Comparison of ENCODE assay signal across 10 mouse cellular contexts in the genomic region with DNA sequence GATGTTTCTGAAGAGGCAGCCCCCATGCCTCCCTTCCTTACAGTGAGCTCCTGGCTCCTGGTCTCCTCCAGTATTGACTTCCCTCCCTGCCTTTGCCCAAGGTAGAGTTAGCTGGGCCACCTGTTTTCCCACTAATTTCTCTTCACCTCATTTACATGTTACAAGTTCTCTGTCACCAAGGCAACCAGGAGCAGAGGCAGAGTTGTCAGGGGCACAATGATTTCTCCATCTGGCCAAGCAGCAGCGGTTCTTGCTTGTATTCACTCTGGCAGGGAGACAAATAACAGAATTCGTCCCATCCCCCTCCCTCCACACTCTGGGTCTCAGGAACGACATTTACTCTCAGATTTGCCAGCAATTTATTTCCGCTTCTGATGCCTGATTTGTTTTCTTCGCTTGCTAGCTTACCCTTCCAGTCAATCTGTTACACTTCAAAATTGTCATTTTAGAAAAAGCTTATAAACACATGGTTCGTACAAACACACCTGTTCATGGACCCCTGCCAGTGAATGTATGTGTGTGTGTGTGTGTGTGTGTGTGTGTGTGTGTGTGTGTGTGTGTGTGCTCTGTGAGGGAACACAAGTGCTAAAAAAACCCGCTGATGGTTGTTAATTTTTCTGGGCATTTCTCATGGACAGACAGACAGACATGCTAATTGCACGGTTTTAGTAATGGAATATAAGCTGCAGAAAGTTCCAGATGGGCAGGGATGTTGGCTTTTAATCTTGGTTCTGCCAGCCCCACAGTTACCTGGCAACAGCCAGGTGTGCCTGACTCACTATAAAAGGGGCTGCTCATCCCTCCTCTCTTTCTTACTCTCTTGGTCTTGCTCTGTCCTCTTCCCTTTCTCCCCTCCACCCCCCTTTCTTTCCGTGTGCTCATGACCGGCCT.
A peak's percentile ranks its signal among the peaks of the same experiment; 100 is the strongest.
DNase-seq lines count a peak whose midpoint lies in the region; ATAC-seq lines count a peak whose summit lies in the region.
"Had no signal": no experiment of that assay in that cellular context is flagged by ENCODE, and none has a peak within 500 bp of the region (broad histone marks: within the 10 kb centered on the region; RNA-seq: fewer than 3 reads in every experiment).

No protein-coding gene starts in this region.

- no peaks in the 10 kb centered on the region for H3K9me3 ChIP-seq in forebrain, embryonic 14.5 days (replicated peaks; ENCODE audit: control insufficient read depth, low read length)
- no peaks in the 10 kb centered on the region for H3K9me3 ChIP-seq in neural tube, embryonic 13.5 days

- peak; percentile 55 for DNase-seq in heart, adult 11 months
- no peak for DNase-seq in heart, postnatal 10 days
- DNase-seq in forebrain, embryonic 14.5 days (ENCODE audit: low spot score) = peak; percentile 94
- DNase-seq in layer of hippocampus, adult 9-10 months (ENCODE audit: low spot score) = peak; percentile 55
- no peak for DNase-seq in gastrocnemius, postnatal 25 days
- DNase-seq in adrenal gland, postnatal 4 days (ENCODE audit: low spot score in 2 of 2) = no peak
- DNase-seq: lung, postnatal 4 days; thymus, postnatal 14 days had no signal

- peak overlapping the region; percentile 23; the same call in 1 of the 2 replicates for H3K27ac ChIP-seq in forebrain, embryonic 14.5 days (ENCODE audit: low read depth, low read length)
- no peak overlapping the region for H3K27ac ChIP-seq in neural tube, embryonic 13.5 days (replicated peaks)

- 32% methylated on average over 10 of the region's 10 CpGs for WGBS in forebrain, embryonic 14.5 days
- 35% methylated on average over 10 of the region's 10 CpGs for whole genome bisulfite sequencing in neural tube, embryonic 13.5 days

- H3K9ac ChIP-seq in forebrain, embryonic 14.5 days (ENCODE audit: low read length) = no peak overlapping the region
- H3K9ac ChIP-seq in neural tube, embryonic 13.5 days = no peak overlapping the region

- no peak overlapping the region for H3K4me3 ChIP-seq in forebrain, embryonic 14.5 days (ENCODE audit: low read depth, low read length)
- no peak overlapping the region for H3K4me3 ChIP-seq in neural tube, embryonic 13.5 days

- H3K4me2 ChIP-seq in forebrain, embryonic 14.5 days (ENCODE audit: low read length) = no peak overlapping the region
- H3K4me2 ChIP-seq in neural tube, embryonic 13.5 days = peak overlapping the region; percentile 18

- ATAC-seq in forebrain, embryonic 14.5 days = peak; percentile 93
- peak; percentile 83 for ATAC-seq in neural tube, embryonic 13.5 days (ENCODE audit: low read depth)
- no peak for ATAC-seq in erythroblast, adult 5-6 weeks (replicated peaks; ENCODE audit: low FRiP score, poor library complexity, severe bottlenecking)

- no peaks in the 10 kb centered on the region for H3K36me3 ChIP-seq in forebrain, embryonic 14.5 days (ENCODE audit: control insufficient read depth, insufficient read depth, low read length)
- no peaks in the 10 kb centered on the region for H3K36me3 ChIP-seq in neural tube, embryonic 13.5 days

- intact Hi-C loops in heart, postnatal 10 days (cut with DNase I) = no loop called here

- no peaks in the 10 kb centered on the region for H3K27me3 ChIP-seq in forebrain, embryonic 14.5 days (replicated peaks; ENCODE audit: control insufficient read depth, insufficient read depth, low read length)
- no peaks in the 10 kb centered on the region for H3K27me3 ChIP-seq in neural tube, embryonic 13.5 days

- peaks cover 14% of the 10 kb centered on the region for H3K4me1 ChIP-seq in forebrain, embryonic 14.5 days (ENCODE audit: control insufficient read depth, insufficient read depth, low read length)
- peaks cover 17% of the 10 kb centered on the region for H3K4me1 ChIP-seq in neural tube, embryonic 13.5 days (replicated peaks)

Comparison
In these comparisons a context has a peak if more than half of its experiments do, and no peak if none do; other contexts are left out.
1. DNase-seq: peak in heart, adult 11 months (single experiment), forebrain, embryonic 14.5 days (single experiment) and layer of hippocampus, adult 9-10 months (single experiment); none in heart, postnatal 10 days (0 of 2), gastrocnemius, postnatal 25 days (single experiment) and adrenal gland, postnatal 4 days (0 of 2).